Mouse (Mus musculus) erythroblast, embryonic 14.5 days (primary cell): ENCODE measurements around the gene Nfix. TPM values are rescaled to one million over a fixed set of nuclear protein-coding genes. Genes with fewer than 3 reads are reported as not detected.

Experiments
- H3K27me3 ChIP-seq: 2 replicates; pipeline ENCODE4 v1.6.1; 2012; ENCODE audit warnings: inconsistent platforms; ENCODE audit not compliant: control insufficient read depth
- H3K36me3 ChIP-seq: 2 replicates; pipeline ENCODE4 v1.6.1; 2012; ENCODE audit warnings: mild to moderate bottlenecking, inconsistent platforms; ENCODE audit not compliant: control insufficient read depth
- H3K4me1 ChIP-seq: 2 replicates; pipeline ENCODE4 v1.6.1; 2012; ENCODE audit warnings: inconsistent platforms; ENCODE audit not compliant: control insufficient read depth
- H3K4me3 ChIP-seq: replicated peaks from 2 replicates; pipeline ENCODE3; 2012; ENCODE audit warnings: moderate library complexity, mild to moderate bottlenecking, inconsistent platforms
- H3K9me3 ChIP-seq: 2 replicates; pipeline ENCODE4 v1.6.1; 2012; ENCODE audit warnings: low read length, inconsistent platforms, mixed read lengths; ENCODE audit not compliant: control insufficient read depth
- GATA1 ChIP-seq: IDR thresholded peaks from 2 replicates; pipeline ENCODE4 v1.6.1; 2012; ENCODE audit warnings: low read length, inconsistent platforms, mixed read lengths
- TAL1 ChIP-seq: IDR thresholded peaks from 3 replicates; pipeline ENCODE4 v1.6.1; 2012; ENCODE audit warnings: low read length, inconsistent platforms, mixed read lengths
- polyA plus RNA-seq: library from polyadenylated mRNA; stranded (reverse); fragments of >175 nt; gene quantifications from 2 replicates; pipeline ENCODE4 v1.2.3, GENCODE M21; 2012

Gene Nfix
- polyA plus RNA-seq, 1 experiment: 1.9 TPM

DNA sequence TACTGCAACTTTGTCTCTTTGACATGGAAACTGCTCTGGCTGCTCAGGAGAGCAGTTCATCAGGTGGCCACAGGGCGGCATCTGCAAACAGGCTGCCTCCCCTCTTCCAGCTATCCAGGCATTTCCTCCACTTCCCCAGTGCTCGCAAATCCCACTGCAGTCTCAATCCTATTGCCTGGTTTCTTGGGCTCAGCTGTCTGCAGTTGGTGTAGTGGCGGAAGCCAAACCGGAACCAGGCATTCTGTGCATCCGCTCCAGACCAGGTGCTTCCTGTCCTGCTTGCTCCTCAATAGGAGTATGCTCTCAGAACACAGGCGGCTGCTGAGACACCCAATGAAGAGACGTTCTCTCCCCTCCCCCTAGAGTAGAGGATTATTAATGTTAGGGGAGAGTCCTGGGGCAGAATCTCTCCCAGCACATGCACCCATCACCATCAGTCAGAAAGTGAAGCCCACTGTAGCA is 100.3 kb downstream of the Nfix start:
- TF ChIP-seq GATA1 (no peak), TAL1 (no peak)
- Histone ChIP-seq H3K27me3 (peaks cover 5% of the 10 kb centered on the region; the same call in 1 of the 2 replicates), H3K4me3 (peak overlapping the region; percentile 45), H3K9me3 (no peaks in the 10 kb centered on the region), H3K36me3 (peaks cover 87% of the 10 kb centered on the region), H3K4me1 (peaks cover 68% of the 10 kb centered on the region)

DNA sequence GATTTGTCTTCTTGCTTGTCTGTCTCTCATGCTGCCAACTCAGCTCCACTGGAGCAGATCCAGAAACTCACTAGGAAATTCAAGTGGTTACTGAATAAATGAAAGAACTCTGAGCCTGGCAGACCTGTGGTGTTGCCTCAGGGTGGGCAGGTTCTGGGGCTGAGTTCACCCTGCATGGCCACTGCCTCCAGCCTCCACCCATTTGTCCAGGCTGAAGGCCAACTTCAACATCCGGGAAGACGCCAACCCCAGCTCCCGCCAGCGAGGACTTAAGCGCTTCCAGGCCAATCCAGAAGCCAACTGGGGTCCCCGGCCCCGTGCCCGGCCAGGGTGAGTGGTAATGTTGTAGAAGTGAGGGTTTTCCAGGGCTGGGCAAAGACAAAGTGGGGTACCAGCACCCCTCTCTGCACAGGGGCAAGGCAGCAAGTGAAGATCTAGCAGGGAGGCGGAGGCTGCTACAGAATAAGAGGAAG is 101.2 kb downstream of the Nfix start:
- TF ChIP-seq GATA1 (no peak), TAL1 (no peak)
- peaks cover 86% of the 10 kb centered on the region for H3K36me3 ChIP-seq
- H3K27me3 ChIP-seq: peaks cover 3% of the 10 kb centered on the region; the same call in 1 of the 2 replicates
- H3K4me3 ChIP-seq: no peak overlapping the region
- peaks cover 59% of the 10 kb centered on the region for H3K4me1 ChIP-seq
- no peaks in the 10 kb centered on the region for H3K9me3 ChIP-seq

DNA sequence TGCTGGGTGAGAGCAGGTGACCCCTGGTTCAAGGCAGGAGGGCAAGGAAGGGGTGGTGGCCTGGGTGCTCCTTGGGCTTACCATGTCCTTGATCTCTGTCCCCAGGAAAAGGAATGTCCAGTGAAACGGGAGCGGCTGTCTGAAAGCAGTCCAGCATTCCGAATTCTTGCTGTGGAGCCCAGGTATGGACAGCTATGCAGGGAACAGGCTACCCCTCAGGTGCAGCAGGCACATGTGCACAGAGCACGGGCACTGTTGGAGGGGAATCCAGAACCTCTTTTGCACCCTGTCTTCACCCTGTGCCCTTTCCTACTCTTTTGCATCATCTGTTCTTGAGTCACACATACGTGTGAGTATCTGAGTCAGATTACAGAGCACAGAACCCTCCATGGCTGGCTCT is 101.9 kb downstream of the Nfix start:
- H3K36me3 ChIP-seq: peaks cover 85% of the 10 kb centered on the region
- H3K4me1 ChIP-seq: peaks cover 53% of the 10 kb centered on the region
- H3K4me3 ChIP-seq: no peak overlapping the region
- peaks cover 2% of the 10 kb centered on the region; the same call in 1 of the 2 replicates for H3K27me3 ChIP-seq
- no peaks in the 10 kb centered on the region for H3K9me3 ChIP-seq
- TF ChIP-seq TAL1: no peak
- no peak for TF ChIP-seq GATA1

DNA sequence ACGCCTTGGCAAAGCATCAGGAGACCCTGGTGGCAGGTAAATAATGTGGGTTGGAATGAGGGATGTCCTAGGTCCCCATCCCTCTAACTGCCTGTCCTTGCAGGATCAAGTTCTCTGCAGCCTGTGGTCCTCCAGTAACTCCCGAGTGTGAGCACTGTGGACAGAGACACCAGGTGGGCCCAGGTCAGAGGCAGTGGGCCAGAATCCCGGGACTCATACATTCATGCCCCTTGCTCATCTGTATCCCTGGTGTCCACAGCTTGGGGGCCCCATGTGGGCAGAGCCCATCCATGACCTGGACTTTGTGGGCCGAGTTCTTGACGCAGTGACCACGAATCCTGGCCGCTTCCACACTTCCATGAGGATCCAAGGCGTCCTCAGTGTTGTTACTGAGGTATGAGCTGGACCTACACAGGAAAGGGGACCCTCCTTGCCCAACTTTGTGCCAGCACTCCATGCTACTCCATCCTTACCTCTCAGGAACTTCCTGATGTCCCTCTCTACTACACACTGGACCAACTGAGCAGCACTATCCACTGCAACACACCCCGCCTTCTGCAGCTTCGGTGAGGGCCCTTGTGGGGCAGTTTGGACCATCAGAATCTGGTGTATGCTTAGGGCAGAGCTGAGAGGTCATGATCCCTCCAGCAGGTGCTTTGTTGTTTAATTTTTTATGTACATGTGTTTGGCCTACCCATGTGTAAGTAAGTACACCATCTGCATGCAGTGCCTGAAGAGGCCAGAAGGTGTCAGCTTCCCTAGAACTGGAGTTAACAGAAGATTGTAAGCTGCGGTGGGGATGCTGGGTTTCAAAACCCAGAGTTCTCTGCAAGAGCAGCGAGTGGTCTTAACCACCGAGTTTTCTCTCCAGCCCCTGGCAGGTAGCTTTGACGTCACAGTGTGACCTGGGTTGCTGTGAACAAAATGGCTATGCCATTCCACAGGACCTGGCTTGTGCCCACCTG is 102.7 kb downstream of the Nfix start:
- no peak for TF ChIP-seq GATA1
- no peak for TF ChIP-seq TAL1
- Histone ChIP-seq H3K4me3 (no peak overlapping the region), H3K36me3 (peaks cover 84% of the 10 kb centered on the region), H3K27me3 (no peaks in the 10 kb centered on the region; the same call in 1 of the 2 replicates), H3K4me1 (peaks cover 46% of the 10 kb centered on the region), H3K9me3 (no peaks in the 10 kb centered on the region)

DNA sequence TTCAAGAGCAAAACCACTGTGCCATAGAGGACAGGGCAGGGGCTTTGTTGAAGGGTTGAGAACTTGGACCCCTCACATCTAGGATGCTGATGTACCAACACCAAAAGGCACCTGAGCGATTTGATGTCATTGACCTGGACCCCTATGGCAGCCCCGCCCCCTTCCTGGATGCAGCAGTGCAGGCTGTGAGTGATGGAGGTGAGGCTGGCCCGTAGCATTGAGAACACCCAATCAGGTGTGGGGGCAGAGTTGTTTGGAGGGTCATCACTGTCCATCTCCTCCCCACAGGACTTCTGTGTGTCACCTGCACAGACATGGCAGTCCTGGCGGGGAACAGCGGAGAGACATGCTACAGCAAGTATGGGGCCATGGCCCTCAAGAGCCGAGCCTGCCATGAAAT is 105.0 kb downstream of the Nfix start:
- H3K27me3 ChIP-seq: no peaks in the 10 kb centered on the region
- H3K4me1 ChIP-seq: peaks cover 44% of the 10 kb centered on the region
- no peak for TF ChIP-seq GATA1
- no peak for TF ChIP-seq TAL1
- no peak overlapping the region for H3K4me3 ChIP-seq
- H3K9me3 ChIP-seq: no peaks in the 10 kb centered on the region
- peaks cover 90% of the 10 kb centered on the region for H3K36me3 ChIP-seq

DNA sequence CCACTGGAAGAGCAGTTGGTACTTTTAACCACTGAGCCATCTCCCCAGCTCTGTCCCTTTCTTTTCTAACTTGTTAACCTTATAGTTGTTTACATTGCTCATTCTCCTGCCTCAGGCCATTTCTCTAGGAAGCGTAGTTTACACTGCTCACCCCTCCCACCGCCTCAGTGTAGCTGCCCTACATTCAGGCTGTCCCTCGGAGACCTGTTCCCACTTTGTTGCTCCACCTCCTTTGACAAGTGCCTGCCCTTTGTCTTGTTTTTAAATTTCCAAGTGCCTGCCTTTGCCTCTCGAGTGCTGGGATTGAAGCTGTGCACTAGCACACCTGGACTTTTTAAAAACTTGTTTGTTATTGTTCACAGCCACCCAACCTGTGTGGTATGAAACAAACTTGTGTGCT is 106.8 kb downstream of the Nfix start:
- TF ChIP-seq TAL1 (no peak), GATA1 (no peak)
- Histone ChIP-seq H3K9me3 (no peaks in the 10 kb centered on the region), H3K4me1 (peaks cover 43% of the 10 kb centered on the region), H3K4me3 (no peak overlapping the region), H3K36me3 (peaks cover 72% of the 10 kb centered on the region), H3K27me3 (no peaks in the 10 kb centered on the region)

DNA sequence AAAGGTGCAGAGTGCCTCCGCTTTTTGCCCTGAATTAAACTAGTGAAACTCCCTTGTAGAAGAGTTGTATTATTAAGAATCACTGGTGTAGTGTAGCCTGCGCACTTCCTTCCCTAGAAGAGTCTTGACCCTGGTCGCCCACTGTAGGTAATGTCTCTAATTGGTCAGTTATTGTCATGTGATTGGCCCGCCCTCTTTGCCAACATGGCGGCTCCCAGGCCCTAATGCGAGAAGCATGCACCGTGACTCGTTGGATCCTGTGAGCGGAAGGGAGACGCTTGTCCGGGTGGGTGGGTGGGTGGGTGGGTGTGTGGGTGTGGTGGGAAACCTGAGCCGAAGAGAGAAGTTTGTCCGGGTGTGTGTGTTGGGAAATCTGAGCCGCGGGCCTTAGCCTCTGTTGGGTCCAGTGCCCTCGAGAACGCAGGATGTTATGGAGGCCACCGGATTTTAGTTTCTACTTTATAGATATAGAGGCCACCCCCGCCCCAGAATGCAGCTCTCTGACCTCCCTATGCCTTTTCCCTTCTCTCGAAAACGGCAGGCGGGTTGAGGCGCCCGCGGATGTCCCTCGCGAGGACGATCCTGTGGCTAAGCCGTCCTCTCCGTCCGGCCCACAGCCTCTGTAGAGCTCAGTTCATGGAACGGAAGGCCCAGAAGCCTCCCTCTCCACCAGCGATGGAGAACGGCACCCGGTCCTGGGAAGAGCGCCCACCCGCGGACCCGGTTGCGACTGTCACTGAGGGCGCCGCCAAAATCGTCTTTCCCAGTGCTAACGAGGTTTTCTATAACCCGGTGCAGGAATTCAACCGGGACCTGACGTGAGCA is 110.8 kb downstream of the Nfix start:
- TF ChIP-seq TAL1 (no peak), GATA1 (no peak)
- H3K9me3 ChIP-seq: no peaks in the 10 kb centered on the region
- peaks cover 41% of the 10 kb centered on the region for H3K36me3 ChIP-seq
- peak overlapping the region; percentile 92 for H3K4me3 ChIP-seq
- H3K4me1 ChIP-seq: peaks cover 58% of the 10 kb centered on the region
- no peaks in the 10 kb centered on the region for H3K27me3 ChIP-seq

DNA sequence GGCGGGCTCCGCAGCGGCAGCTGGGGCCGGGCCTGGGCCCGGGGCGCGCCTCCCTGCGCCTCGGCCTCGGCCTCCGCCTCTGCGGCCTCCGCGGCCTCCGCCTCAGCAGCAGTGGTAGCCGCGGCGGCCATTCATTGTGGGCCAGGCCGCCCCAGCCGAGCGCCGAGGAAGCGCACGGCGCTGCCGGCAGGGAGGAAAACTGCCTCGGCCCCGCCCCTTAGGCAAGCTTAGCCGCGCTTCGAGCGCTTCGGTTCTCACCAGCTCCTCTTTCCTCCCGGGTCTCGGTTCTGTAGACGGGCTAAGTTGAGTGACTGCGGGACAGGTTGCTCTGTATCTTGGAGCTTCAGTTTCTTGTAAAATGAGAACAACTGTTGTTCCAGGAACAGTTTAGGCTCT is 112.4 kb downstream of the Nfix start, which contains the start of gene Nacc1:
Nacc1 (minus strand) TSS at position 158 of the 396 bp plus-strand sequence.
- H3K36me3 ChIP-seq: peaks cover 42% of the 10 kb centered on the region
- peaks cover 63% of the 10 kb centered on the region for H3K4me1 ChIP-seq

More for the DNA sequence above, 112.4 kb downstream of the Nfix start, which contains the start of gene Nacc1:
- TF ChIP-seq TAL1: no peak
- Histone ChIP-seq H3K4me3 (peak within 1 kb of the TSS; percentile 92), H3K9me3 (no peaks in the 10 kb centered on the region), H3K27me3 (no peaks in the 10 kb centered on the region)
